Mouse (Mus musculus): ENCODE data around the gene Gm4787. TPM values are rescaled to one million over a fixed set of nuclear protein-coding genes. Genes with fewer than 3 reads are reported as not detected.
"Not testable (repeated sequence)": the region's sequence is repeated elsewhere in the genome, so short reads cannot be mapped to it uniquely, and the experiment has no call there.

Gene Gm4787
- polyA plus RNA-seq (2015; fragmentation: Nextera tagmentation; extraction: Ambion mirVana): 0.29 and 0.33 TPM in 2 replicates

GRCm38 (mm10) chr12:81379364-81379763 is at the start of gene Gm4787:
TSS of gene Gm4787 (minus strand) at chr12:81379464.
- not testable (repeated sequence) for H3K9me3 ChIP-seq; H3K4me3 ChIP-seq; H3K36me3 ChIP-seq; H3K27me3 ChIP-seq; H3K9ac ChIP-seq (replicated peaks); ATAC-seq (replicated peaks); H3K4me2 ChIP-seq (replicated peaks); H3K27ac ChIP-seq (replicated peaks); H3K4me1 ChIP-seq
- 83% methylated on average over 1 of the region's 1 CpGs for WGBS

- Histone ChIP-seq H3K4me3 (no peak within 1 kb of the TSS), H3K27ac (replicated peaks) (no peak within 1 kb of the TSS), H3K4me1 (no peaks in the 10 kb centered on the region), H3K9ac (replicated peaks) (no peak within 1 kb of the TSS), H3K9me3 (no peaks in the 10 kb centered on the region), H3K4me2 (replicated peaks) (no peak within 1 kb of the TSS), H3K27me3 (no peaks in the 10 kb centered on the region), H3K36me3 (0 out of 2 replicates have a peak, but pooled peaks cover 8% of the 10 kb centered on the region)
- ATAC-seq (replicated peaks): no peak
- WGBS: 86% methylated on average over 1 of the region's 1 CpGs
Observed at GRCm38 (mm10) chr12:81421846-81422245, 42.6 kb upstream of the Gm4787 start, which contains the start of gene Adam4. TSS of gene Adam4 (minus strand) at chr12:81421946.

- no peak for ATAC-seq (replicated peaks)
- Histone ChIP-seq H3K36me3 (no peaks in the 10 kb centered on the region), H3K27ac (replicated peaks) (no peak overlapping the region), H3K4me3 (no peak overlapping the region), H3K9me3 (no peaks in the 10 kb centered on the region), H3K9ac (replicated peaks) (no peak overlapping the region), H3K4me2 (replicated peaks) (no peak overlapping the region), H3K27me3 (no peaks in the 10 kb centered on the region), H3K4me1 (no peaks in the 10 kb centered on the region)
- WGBS: 72% methylated on average over 3 of the region's 3 CpGs
Observed at GRCm38 (mm10) chr12:81413211-81413610, 33.9 kb upstream of the Gm4787 start.

- Histone ChIP-seq H3K36me3 (no peaks in the 10 kb centered on the region), H3K4me2 (replicated peaks) (no peak overlapping the region), H3K27ac (replicated peaks) (no peak overlapping the region), H3K9me3 (no peaks in the 10 kb centered on the region), H3K4me1 (no peaks in the 10 kb centered on the region), H3K27me3 (no peaks in the 10 kb centered on the region), H3K4me3 (no peak overlapping the region), H3K9ac (replicated peaks) (no peak overlapping the region)
- ATAC-seq (replicated peaks): no peak
- WGBS: 87% methylated on average over 3 of the region's 3 CpGs
Observed at GRCm38 (mm10) chr12:81408966-81409365, 29.7 kb upstream of the Gm4787 start.

GRCm38 (mm10) chr12:81402187-81402586 is 22.9 kb upstream of the Gm4787 start:
- Histone ChIP-seq H3K4me2 (replicated peaks) (no peak overlapping the region), H3K36me3 (no peaks in the 10 kb centered on the region), H3K9me3 (no peaks in the 10 kb centered on the region), H3K27me3 (no peaks in the 10 kb centered on the region), H3K4me1 (no peaks in the 10 kb centered on the region), H3K9ac (replicated peaks) (no peak overlapping the region), H3K4me3 (no peak overlapping the region), H3K27ac (replicated peaks) (no peak overlapping the region)
- ATAC-seq (replicated peaks): no peak; the same call in 1 of the 2 replicates
- 20% methylated on average over 1 of the region's 1 CpGs for WGBS

- Histone ChIP-seq H3K36me3 (no peaks in the 10 kb centered on the region), H3K4me2 (replicated peaks) (peak overlapping the region; percentile 98), H3K27me3 (0 out of 2 replicates have a peak, but pooled peaks cover 3% of the 10 kb centered on the region), H3K27ac (replicated peaks) (peak overlapping the region; percentile 91; the same call in 1 of the 2 replicates), H3K4me1 (peaks cover 12% of the 10 kb centered on the region; the same call in 1 of the 2 replicates), H3K9me3 (no peaks in the 10 kb centered on the region), H3K9ac (replicated peaks) (no peak overlapping the region), H3K4me3 (peak overlapping the region; percentile 75)
- 79% methylated on average over 5 of the region's 5 CpGs for WGBS
- ATAC-seq (replicated peaks): no peak
Observed at GRCm38 (mm10) chr12:81333841-81334240, 45.4 kb downstream of the Gm4787 start.

GRCm38 (mm10) chr12:81332875-81333421 is 46.3 kb downstream of the Gm4787 start, which contains the start of gene Slc8a3:
TSS of gene Slc8a3 (minus strand) at chr12:81333180.
- peak; percentile 75 for ATAC-seq (replicated peaks)
- H3K27ac ChIP-seq (replicated peaks): peak within 1 kb of the TSS; percentile 91
- H3K9ac ChIP-seq (replicated peaks): peak within 1 kb of the TSS; percentile 85
- no peaks in the 10 kb centered on the region for H3K36me3 ChIP-seq
- H3K4me3 ChIP-seq: peak within 1 kb of the TSS; percentile 75
- 0 out of 2 replicates have a peak, but pooled peaks cover 3% of the 10 kb centered on the region for H3K27me3 ChIP-seq
- H3K4me1 ChIP-seq: peaks cover 12% of the 10 kb centered on the region; the same call in 1 of the 2 replicates
- no peaks in the 10 kb centered on the region for H3K9me3 ChIP-seq
- peak within 1 kb of the TSS; percentile 98 for H3K4me2 ChIP-seq (replicated peaks)
- WGBS: under 1% methylated on average over 47 of the region's 47 CpGs

- Histone ChIP-seq H3K4me1 (peaks cover 12% of the 10 kb centered on the region; the same call in 1 of the 2 replicates), H3K4me2 (replicated peaks) (peak overlapping the region; percentile 98), H3K27me3 (0 out of 2 replicates have a peak, but pooled peaks cover 3% of the 10 kb centered on the region), H3K36me3 (no peaks in the 10 kb centered on the region), H3K27ac (replicated peaks) (peak overlapping the region; percentile 91), H3K9ac (replicated peaks) (peak overlapping the region; percentile 85), H3K9me3 (no peaks in the 10 kb centered on the region), H3K4me3 (peak overlapping the region; percentile 75)
- under 1% methylated on average over 38 of the region's 54 CpGs for WGBS
- peak; percentile 80 for ATAC-seq (replicated peaks)
Observed at GRCm38 (mm10) chr12:81331937-81332874, 47.1 kb downstream of the Gm4787 start.

GRCm38 (mm10) chr12:81331046-81331638 is 48.1 kb downstream of the Gm4787 start:
- Histone ChIP-seq H3K4me3 (peak overlapping the region; percentile 75), H3K4me2 (replicated peaks) (peak overlapping the region; percentile 98), H3K36me3 (no peaks in the 10 kb centered on the region), H3K9me3 (no peaks in the 10 kb centered on the region), H3K27me3 (0 out of 2 replicates have a peak, but pooled peaks cover 3% of the 10 kb centered on the region), H3K4me1 (peaks cover 12% of the 10 kb centered on the region; the same call in 1 of the 2 replicates), H3K27ac (replicated peaks) (peak overlapping the region; percentile 91), H3K9ac (replicated peaks) (0 out of 2 replicates have a peak overlapping the region, but pooled peaks have one; percentile 21)
- ATAC-seq (replicated peaks): no peak
- 29% methylated on average over 5 of the region's 5 CpGs for WGBS

Measured in forebrain, embryonic 15.5 days (tissue).